Mouse (Mus musculus): ENCODE measurements around the gene Timp1.
A peak's percentile ranks its signal among the peaks of the same experiment; 100 is the strongest.

Timp1 gene

DNA sequence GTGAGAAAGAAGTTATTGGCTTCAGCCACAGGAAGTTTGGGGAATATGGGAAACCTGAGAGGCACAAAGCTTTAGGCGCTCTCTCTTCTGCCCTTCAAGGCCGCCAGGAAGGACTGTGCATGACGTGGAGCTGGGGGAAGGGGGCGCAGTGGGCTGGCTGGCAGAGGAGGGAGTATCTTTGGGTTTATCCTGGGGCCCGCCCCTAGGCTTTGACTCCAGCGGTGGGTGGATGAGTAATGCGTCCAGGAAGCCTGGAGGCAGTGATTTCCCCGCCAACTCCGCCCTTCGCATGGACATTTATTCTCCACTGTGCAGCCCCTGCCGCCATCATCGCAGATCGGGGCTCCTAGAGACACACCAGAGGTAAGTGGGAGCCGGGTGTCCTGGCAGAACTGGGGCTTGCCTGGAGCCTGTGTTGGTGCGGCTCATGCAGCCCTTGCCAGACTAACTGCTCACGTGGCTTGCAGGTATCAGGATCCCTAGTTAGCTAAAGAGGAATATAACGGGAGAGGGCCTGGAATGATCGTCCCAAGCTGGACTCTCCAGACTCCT lies at the start of gene Timp1:
TSS of gene Timp1 (plus strand) at position 205 of the 552 bp plus-strand sequence.
- DNase-seq (ENCODE audit: low spot score), result no peak

DNA sequence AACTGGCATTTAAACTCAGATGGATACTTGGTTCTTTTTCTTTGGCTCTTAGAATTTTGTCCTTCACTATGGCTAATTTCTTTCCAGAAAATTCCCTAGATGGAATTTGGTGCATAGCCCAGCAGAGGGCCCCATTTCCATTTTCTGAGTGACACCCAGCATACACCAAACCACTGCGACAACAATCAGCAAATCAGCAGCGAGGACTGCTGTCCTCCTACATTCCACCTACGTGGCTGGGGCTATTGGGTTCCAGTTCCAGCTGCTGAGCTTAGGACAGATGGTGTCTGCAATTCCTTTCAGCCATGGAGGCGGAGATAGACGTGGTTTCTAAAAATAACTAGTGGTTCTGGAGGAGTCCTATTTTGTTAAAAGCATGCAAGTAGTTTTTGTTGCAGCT lies 41.0 kb upstream of the Timp1 start:
- DNase-seq (ENCODE audit: low spot score), result no peak

DNA sequence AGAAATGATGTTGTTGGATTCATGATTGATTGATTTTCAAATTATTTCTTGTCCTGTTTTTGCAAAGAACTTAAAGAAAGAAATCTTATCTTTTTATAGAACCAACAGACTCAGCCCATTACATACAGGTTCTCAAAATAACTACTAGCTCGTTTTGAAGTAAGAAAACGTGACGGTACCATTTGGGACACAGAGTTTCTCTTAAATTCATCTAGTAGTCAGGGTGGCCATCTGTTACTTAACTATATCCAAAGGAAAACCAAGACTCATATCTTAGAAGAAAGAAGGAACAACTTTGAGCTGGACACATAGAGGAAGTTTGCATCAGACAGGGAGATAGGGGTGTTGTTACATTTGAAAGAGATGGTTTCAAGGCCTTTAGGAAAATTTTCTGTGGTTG lies 22.7 kb upstream of the Timp1 start:
- no peak for DNase-seq (ENCODE audit: low spot score)

DNA sequence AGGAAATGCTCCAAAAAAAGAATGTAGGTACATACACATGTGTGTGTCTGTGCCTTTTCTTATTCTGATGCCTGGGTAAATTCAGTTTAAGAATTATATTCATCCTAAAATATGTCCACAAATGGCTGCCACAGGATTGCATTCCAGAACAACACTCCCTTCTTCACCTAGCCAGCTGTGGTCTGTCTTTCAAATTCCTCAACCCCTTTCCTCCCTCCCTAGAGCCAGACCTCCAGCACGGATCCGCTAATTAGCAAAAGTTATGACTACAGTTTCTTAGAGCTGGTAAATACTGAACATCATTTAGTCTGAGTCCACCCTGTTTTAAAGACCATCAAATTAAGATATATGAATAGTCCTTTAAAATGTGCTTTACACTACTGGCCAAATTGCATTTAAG lies 22.1 kb upstream of the Timp1 start:
- no peak for DNase-seq (ENCODE audit: low spot score)

DNA sequence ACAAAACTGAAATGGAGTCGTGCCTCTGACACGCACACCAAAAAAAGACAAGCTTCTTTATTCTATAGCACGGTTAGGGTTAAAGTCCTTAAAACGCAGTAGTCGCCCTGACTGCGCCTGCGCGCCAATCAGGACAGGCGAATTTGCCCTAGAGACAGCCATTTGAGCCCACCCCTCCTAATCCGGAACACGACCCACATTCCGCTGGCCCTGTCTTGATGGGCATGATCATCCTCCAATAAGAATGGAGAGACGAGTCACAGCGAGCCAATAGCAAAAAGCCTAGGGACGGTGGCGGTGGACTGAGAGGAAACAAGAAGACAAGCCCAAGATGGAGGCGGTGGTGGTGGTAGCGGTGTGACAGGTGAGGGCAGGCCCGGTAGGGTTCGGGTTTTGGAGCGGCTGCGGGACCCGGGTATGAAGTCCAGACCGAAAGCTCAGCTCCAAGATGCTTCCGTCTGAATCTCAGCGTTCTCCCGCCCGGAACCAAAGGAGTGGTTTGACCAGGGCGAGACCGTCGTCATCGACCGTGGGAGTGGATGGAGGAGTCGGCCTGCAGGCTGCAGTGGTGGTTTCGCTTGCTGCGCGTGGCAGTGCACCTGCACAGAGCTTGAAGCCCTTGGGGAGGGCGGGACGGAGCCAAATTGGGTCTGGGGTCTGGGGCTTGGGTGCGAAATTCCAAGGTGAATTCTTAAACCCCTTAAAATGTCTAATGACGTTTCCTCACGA lies 21.5 kb upstream of the Timp1 start:
- peak; percentile 90 for DNase-seq (ENCODE audit: low spot score)

DNA sequence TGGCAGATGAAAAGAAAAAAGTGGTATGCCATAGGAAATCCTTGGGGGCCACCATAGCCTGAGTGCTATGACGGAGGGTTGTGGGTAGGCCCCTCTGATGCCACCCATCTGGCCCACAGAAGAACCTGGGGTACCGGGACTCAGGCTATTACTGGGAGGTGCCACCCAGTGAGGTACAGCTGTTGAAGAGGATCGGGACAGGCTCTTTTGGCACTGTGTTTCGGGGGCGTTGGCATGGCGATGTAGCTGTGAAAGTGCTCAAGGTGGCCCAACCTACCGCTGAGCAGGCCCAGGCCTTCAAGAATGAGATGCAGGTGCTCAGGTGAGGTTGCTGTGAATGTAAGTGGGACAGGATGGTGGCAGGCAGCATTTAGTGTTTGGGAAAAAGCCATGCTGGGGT lies 16.2 kb upstream of the Timp1 start:
- DNase-seq (ENCODE audit: low spot score), result no peak

DNA sequence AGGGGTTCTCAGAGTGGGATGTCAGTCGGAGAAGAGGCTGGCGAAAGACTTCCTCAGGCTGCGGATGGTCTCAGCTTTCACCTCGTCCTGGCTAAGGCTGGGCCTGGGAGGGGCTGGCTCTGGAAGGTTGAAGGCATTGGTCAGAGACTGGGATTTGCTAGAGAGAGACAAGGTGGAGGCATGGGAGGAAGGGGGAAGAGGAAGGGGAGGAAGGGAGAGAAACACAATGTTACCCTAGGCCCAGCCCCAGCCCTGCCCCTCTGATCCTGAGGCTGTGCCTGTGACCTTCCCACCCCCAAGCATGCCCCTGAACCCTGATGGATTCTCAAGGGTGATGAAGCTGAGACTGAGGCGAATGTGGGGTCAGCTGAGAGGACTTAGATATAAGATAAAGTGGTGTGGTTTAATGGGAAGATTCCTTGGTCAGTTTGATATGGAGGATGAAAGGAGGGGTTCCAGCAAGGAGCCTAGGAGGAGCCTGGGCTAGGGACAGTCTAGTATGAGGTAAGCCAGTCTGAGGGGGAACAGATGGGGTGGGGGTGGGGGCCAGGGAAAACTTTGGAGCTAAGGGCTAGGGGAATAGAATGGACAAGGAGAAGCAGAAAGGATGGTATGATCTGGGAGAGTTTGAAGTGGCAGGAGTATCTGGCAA lies 8.4 kb upstream of the Timp1 start:
- no peak for DNase-seq (ENCODE audit: low spot score)

DNA sequence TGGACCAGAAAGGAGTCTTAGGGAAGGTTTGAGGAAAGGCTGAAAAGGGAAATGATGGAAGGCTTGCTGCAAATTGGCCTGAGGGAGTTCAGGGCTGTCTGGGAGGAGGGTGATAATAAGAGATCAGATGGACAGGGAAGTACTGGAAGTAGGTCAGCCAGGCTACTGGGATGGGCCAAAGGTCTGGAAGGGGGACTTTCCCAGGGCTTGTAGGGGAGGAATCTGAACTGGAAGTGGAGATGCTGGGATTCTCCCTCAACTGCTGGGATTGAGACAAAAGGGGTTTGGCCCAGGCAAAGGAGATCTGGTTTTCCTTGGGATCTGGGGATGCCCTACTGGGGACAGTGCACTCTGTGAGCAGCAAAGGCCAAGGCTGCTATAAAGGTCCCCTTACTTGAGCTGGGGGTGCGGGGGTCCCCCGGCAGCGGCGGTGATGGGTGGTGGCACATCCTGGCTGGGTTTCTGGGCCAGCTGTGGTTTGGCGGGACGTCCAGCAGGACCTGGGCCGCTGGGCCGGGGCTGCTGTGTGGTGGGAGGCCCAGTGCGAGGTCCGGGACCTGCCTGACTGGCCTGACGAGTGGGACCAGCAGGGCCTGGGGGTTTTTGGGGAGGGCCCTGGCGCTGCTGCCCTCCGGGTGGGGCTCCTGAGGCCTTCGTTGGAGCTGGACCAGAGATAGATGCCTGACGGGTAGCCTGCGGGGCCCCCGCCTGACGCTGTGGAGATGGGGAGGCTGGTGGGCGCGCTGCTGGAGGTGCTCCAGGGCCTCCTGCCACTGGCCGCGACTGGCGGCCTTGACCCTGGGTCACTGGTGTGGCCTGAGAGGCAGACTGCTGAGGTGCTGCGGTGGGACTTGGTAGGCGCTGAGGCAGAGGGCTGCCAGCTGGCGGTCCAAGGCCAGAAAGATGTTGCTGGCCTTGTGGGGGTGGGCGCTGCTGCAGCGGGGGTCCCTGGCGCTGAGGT lies 7.6 kb upstream of the Timp1 start:
- no peak for DNase-seq (ENCODE audit: low spot score)

DNA sequence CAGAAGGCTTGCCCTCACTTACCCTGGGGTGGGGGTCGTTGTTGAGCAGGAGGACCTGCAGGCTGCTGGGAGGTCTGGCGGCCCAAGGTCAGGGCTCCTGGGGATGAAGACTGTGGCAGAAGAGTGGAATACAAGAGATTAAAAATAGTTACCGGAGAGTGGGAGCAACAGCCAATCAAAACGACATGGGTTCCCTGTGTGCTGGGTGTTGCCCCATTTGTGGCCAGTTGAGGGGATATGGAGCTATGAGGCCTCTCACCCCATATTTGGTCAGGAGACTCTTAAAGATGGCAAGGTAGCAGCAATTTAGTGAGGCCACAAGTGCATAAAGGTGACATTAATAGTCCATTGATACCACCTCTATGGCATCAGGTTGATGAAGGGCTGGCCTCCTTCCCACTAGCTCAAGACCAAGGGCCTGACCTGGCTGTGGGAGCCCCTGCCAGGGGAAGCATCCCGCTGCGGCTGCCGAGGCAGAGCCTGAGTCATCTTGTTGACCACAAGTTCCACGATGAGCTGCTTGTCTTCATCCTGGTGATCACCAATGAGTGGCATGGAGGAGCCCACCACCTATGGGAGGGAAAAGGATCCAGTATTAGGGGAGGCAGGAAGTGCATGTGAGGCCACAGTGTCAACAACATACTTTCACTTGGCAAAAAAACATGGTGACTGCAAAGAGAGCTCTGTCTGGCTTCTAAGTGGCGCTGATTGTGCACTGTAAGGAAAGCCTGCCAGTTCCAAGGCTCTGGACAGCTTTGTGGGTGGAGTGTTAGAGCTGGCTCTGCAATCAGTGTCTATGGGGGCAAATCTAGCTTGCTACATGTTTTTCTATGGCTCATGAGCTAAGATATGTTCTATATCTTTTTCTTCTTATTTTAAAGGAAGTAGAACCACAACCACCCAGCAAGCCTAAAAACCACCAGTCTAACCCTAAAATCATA lies 6.5 kb upstream of the Timp1 start:
- DNase-seq (ENCODE audit: low spot score), result no peak

DNA sequence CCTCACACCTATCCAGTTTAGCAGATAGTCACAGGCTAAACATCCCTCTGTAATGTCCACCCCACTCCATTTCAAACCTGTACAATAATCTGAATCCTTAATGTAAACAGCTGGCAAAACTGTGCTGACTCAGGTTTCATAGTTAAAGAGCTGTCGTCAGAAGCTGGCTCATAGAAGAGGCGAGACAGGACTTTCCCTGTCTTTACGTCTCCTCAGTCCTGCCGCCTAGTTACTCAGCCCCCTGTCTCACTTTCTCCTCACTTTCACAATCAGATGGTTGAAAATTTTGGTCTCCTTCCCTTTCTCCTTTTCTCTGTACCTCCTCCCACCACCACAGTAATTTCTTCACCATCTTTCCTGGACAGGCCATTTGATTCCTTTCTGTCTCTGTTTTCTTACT lies 1.9 kb upstream of the Timp1 start:
- no peak for DNase-seq (ENCODE audit: low spot score)

DNA sequence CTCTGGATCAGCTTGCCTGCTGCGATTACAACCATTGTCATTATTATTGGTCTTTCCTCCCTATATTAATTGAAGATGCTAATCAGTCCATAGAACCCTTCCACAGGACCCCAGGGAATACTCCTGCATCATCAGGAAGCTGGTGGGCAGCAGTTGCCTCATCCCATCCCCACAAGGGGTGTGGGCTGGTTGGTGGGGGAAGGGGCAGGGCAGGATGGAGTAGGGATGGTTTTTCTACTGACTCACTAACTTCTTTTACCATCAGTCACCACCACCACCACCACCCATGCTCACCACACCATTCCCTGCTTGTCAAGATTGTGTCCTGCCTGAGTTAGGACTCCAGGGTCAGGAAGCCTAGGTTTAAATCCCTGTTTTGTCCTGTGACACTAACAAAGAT lies 763 bp upstream of the Timp1 start:
- DNase-seq (ENCODE audit: low spot score), result no peak

DNA sequence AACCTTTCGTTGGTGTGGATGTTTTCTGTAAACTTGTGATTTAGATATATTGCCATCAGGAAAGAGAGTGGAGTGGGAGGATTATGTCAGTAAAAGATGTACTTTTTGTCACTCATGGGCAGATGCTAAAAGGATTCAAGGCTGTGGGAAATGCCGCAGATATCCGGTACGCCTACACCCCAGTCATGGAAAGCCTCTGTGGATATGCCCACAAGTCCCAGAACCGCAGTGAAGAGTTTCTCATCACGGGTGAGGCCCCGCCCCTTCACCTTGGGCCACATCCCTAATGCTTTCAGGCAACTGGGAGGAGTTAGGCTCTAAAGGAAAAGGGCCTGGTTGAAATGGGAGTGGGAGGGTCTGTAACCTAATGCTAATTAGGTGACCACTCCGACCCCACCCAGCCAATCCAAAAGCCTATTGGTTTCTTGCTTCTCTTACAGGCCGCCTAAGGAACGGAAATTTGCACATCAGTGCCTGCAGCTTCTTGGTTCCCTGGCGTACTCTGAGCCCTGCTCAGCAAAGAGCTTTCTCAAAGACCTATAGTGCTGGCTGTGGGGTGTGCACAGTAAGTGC lies 3.0 kb downstream of the Timp1 start:
- DNase-seq (ENCODE audit: low spot score), result no peak

DNA sequence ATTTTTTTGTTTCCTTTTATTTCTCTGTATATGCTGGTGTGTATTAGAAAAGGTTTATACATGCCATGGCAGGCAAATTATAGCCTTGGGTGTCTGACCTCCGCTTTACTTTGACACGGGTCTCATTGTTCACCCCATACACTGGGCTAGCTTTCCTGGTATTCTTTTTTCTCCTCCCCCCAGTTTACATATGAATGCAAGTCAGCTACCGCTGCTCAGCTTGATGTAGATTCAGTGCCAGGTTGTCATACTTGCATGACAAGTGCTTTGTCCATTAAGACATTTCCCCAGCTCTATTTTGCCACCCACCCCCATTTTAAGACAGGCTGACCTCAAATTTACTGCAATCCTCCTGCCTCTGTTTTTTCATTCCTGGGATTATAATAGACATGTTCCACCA lies 5.3 kb downstream of the Timp1 start:
- no peak for DNase-seq (ENCODE audit: low spot score)

DNA sequence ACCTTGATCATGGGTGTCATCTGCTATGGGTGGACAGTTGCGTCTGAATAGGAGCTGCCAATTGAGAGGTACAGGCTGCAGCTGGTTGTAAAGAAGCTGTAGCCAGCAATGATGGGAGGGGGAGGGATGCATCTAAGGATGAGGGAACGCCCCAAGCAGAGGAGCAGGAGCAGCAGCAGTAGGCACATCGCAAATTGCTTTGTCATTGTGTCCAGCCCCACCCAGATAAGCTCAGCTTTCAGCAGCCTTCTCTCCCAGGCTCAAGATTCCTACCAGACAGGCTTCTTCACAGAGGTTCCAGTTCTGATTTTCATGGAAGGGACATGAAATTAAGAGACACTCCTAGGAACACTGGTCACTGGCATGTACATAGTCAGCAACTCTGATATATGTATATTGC lies 40.1 kb downstream of the Timp1 start:
- DNase-seq (ENCODE audit: low spot score), result peak; percentile 29

DNA sequence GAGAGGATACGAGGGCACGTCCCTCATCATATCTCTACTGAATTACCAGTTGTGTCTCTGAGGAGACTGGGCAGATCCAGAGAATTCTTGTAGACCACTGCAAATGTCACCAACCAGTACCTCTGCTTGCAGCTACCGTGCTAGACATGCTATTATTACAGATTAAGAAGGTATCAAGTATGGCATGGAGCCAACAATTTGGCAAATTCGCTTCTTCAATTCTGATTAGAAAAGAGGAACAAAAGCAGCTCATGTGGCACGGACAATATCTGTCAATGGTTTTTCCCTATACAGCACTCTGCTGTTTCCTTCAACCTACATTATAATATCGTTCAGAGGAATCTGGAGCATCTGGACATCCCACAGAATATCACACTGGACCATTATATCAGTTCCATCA lies 43.8 kb downstream of the Timp1 start:
- DNase-seq (ENCODE audit: low spot score), result no peak

DNA sequence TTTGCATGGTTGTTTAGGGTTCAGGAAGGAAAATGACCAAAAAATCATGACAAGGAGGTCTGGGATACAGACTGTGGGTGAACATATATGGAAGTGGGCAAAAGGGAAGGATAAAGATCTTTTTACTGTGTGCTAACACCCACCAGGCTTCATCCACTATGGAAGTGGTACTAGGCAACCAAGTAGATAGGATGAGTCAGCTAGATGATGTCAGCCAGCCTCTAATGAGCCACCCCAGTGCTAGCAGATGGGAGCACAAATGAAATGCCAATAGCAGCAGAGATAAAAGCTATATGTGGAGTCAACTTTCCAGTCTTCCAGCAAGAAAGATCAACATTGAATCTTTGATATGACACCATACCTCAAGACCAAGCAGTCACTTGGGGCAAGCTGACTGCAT lies 45.1 kb downstream of the Timp1 start:
- no peak for DNase-seq (ENCODE audit: low spot score)

DNA sequence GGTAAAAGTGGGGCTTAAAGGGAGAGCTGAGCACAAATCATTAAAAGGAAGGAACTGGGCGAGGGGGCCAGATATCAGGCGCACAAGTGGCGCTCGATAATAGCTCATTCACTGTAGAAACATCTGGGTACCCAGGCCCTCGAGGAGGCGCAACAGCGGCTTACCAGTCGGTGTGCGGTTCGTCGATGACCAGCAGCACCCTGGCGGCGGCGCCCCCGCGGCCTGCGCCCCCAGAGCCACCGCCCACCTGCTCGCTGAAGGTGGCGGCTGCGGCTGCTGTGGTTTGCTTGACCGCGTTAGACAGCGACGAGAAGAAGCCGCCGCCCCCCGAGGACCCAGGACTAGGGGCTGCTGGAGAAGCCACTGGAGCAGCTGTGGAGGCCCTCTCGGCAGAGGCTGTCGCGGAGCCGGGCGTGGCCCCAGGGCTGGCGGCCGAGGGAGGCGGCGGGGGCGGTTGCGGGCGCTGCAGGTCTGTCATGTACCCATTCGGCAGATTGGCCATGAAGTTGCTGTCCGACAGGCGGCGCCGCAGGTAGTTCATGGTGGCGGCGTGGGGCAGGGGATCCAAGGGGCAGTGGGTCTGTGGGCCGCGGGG lies 50.4 kb downstream of the Timp1 start:
- no peak for DNase-seq (ENCODE audit: low spot score)

DNA sequence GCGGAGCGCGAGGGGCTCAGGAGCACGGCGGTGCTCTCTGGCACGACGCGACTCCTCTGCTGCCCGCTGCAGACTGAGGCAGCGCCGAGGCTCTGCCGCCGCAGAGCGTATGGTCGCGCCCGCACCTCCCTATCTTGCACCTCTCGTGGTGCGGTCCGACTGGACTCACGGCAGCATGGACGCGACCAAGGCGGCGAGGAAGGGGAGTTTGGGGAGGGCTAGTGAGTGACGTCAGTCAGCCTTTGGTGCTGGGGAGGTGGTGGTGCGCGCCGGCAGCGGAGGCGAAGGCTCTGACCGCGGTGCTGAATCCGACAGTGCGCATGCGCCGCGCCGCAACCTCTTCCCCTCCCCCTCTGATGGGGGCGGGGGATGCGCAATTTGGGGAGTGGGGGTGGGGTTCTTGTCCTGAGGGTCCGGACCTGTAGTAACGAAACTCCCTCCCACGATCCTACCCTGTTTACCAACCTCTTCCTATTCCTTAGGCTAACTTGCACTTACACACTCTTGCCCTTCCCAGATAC lies 50.9 kb downstream of the Timp1 start, which contains the start of gene Syn1:
TSS of gene Syn1 (minus strand) at position 161 of the 521 bp plus-strand sequence.
- peak; percentile 11 for DNase-seq (ENCODE audit: low spot score)

DNA sequence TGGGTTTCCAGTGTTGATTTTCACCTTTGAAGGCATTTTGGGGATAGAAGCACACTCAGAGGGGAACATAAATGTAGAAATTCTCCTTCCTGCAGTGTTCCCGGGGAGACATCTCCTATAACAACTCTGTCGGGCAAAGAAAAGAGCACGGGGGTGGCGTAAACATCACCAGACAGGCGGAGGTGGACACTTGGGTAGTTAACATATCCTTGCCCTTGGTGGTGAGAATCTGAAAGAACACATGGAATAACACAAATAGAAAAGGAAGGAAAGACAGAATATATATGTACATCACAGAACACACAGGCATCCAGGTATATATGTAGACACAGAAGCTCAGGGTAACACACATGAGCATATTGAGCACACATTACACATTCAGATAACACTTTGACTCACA lies 51.4 kb downstream of the Timp1 start:
- no peak for DNase-seq (ENCODE audit: low spot score)

DNA sequence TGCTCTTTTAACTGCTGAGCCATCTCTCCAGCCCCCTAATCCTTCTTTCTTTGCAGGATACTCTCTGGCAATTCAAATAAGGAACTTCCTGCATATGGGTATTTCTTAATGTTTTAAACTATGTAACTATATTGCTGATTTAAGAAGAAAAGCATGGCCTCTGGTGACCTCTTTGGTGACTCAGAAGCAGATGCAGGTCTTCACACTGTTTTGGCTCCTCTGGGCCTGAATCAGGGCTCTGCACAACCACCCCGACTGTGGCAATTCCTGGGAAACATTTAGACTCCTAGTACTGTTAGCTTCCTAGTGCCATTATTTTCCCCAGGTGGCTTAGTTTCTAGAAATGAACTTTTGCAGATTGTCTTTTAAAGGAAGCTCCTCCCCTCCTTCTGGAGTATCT lies 53.5 kb downstream of the Timp1 start:
- DNase-seq (ENCODE audit: low spot score), result no peak
